Mouse (Mus musculus) myocyte (in vitro differentiated cells): ENCODE data around the gene Pbx1.

ENCODE experiments used
- MYOG ChIP-seq, 3 experiments: IDR thresholded peaks; one replicate each; pipeline ENCODE4 v1.6.1; 2011; ENCODE audit warnings: control low read depth in 2 of 3, low read depth in 2 of 3, mild to moderate bottlenecking in 2 of 3; ENCODE audit not compliant: insufficient read length in 2 of 3, control insufficient read depth in 1 of 3, insufficient read depth in 1 of 3
- POLR2A ChIP-seq: IDR thresholded peaks from one replicate; pipeline ENCODE4 v1.6.1; 2011; ENCODE audit warnings: low read depth, mild to moderate bottlenecking, control low read depth, moderate library complexity; ENCODE audit not compliant: insufficient read length
- POLR2AphosphoS2 ChIP-seq: IDR thresholded peaks from one replicate; pipeline ENCODE4 v1.6.1; 2011; ENCODE audit warnings: low read depth, control low read depth; ENCODE audit not compliant: insufficient read length
- REST ChIP-seq: IDR thresholded peaks from one replicate; pipeline ENCODE4 v1.6.1; 2011; ENCODE audit warnings: mild to moderate bottlenecking, control low read depth, moderate library complexity; ENCODE audit not compliant: insufficient read depth, insufficient read length
- TCF3 ChIP-seq: IDR thresholded peaks from one replicate; pipeline ENCODE4 v1.6.1; 2011; ENCODE audit warnings: low read depth, control low read depth; ENCODE audit not compliant: insufficient read length

DNA sequence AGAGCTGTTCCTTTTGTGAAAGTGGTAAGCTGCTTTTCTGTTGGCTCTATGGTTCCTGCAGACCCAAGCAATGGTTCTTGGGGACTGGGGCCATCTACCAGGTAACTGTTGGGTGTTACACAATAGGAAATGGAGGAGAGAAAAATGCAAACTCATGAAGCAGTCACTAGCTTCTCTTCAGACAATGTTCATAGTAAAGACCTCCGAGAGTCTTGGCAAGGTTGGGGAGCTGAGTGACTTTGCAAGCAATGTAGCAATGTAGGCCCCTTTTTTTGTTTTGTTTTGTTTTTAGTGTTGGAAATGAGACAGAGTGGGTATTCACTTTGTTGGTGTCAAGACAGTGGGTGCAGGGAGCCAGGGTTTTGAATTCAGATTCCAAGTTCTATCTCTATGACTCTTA, 198.9 kb downstream of the Pbx1 start:
- no peak for TF ChIP-seq POLR2AphosphoS2
- TF ChIP-seq TCF3: no peak
- no peak for TF ChIP-seq POLR2A
- TF ChIP-seq REST: no peak
- no peak for TF ChIP-seq MYOG (IDR thresholded peaks at IDR 0.05; ENCODE audit: control insufficient read depth in 1 of 3, insufficient read depth in 1 of 3, insufficient read length in 2 of 3, low read depth in 2 of 3)
